Mouse (Mus musculus): Measurements from ENCODE around the gene Gm42372. TPM values are rescaled to one million over a fixed set of nuclear protein-coding genes. Genes with fewer than 3 reads are reported as not detected.
A peak's percentile ranks its signal among the peaks of the same experiment; 100 is the strongest.

The Gm42372 gene
- total and polyA plus RNA-seq, 2 experiments: not detected

GRCm38 (mm10) chr7:17019426-17020166, 36.7 kb downstream of the Gm42372 start:
- peaks cover 23% of the 10 kb centered on the region for H3K4me1 ChIP-seq (ENCODE audit: control insufficient read depth, insufficient read depth, low read length)
- H3K27me3 ChIP-seq (ENCODE audit: control insufficient read depth, insufficient read depth, low read length): no peaks in the 10 kb centered on the region
- 80% methylated on average over 7 of the region's 7 CpGs for WGBS
- TF ChIP-seq CTCF (IDR thresholded peaks at IDR 0.05; ENCODE audit: low read depth, low read length) (no peak), POLR2A (IDR thresholded peaks at IDR 0.05; ENCODE audit: extremely low read depth, insufficient read depth, low read length) (no peak)
- H3K4me3 ChIP-seq (ENCODE audit: insufficient read depth, low read depth, low read length): no peak overlapping the region
- no peak overlapping the region for H3K27ac ChIP-seq (replicated peaks; ENCODE audit: insufficient read depth, low read depth, low read length)
- H3K79me2 ChIP-seq (ENCODE audit: control insufficient read depth, insufficient read depth, low read length): peaks cover 45% of the 10 kb centered on the region
- H3K36me3 ChIP-seq (ENCODE audit: control insufficient read depth, insufficient read depth, low read length): peaks cover 8% of the 10 kb centered on the region; the same call in 1 of the 2 replicates
- no peak overlapping the region for H3K9ac ChIP-seq (ENCODE audit: low read depth, low read length)
- DNase-seq (ENCODE audit: extremely low read depth, low read depth, low spot score): no peak

- 0 out of 2 replicates have a peak, but pooled peaks cover 1% of the 10 kb centered on the region for H3K36me3 ChIP-seq (ENCODE audit: control insufficient read depth, insufficient read depth, low read length)
- peaks cover 53% of the 10 kb centered on the region for H3K79me2 ChIP-seq (ENCODE audit: control insufficient read depth, insufficient read depth, low read length)
- TF ChIP-seq CTCF (IDR thresholded peaks at IDR 0.05; ENCODE audit: low read depth, low read length) (no peak), POLR2A (IDR thresholded peaks at IDR 0.05; ENCODE audit: extremely low read depth, insufficient read depth, low read length) (no peak)
- H3K4me3 ChIP-seq (ENCODE audit: insufficient read depth, low read depth, low read length): no peak overlapping the region
- WGBS: 97% methylated on average over 15 of the region's 15 CpGs
- H3K27ac ChIP-seq (replicated peaks; ENCODE audit: insufficient read depth, low read depth, low read length): no peak overlapping the region
- H3K9ac ChIP-seq (ENCODE audit: low read depth, low read length): no peak overlapping the region
- no peaks in the 10 kb centered on the region for H3K27me3 ChIP-seq (ENCODE audit: control insufficient read depth, insufficient read depth, low read length)
- peaks cover 37% of the 10 kb centered on the region for H3K4me1 ChIP-seq (ENCODE audit: control insufficient read depth, insufficient read depth, low read length)
- DNase-seq (ENCODE audit: extremely low read depth, low read depth, low spot score): no peak
Measured at GRCm38 (mm10) chr7:17022176-17022575, 39.3 kb downstream of the Gm42372 start.

- peak; percentile 42 for DNase-seq (ENCODE audit: extremely low read depth, low read depth, low spot score)
- Histone ChIP-seq H3K36me3 (ENCODE audit: control insufficient read depth, insufficient read depth, low read length) (0 out of 2 replicates have a peak, but pooled peaks cover 1% of the 10 kb centered on the region), H3K27ac (replicated peaks; ENCODE audit: insufficient read depth, low read depth, low read length) (peak overlapping the region; percentile 53; the same call in 1 of the 2 replicates), H3K79me2 (ENCODE audit: control insufficient read depth, insufficient read depth, low read length) (peaks cover 56% of the 10 kb centered on the region), H3K27me3 (ENCODE audit: control insufficient read depth, insufficient read depth, low read length) (no peaks in the 10 kb centered on the region), H3K4me1 (ENCODE audit: control insufficient read depth, insufficient read depth, low read length) (peaks cover 29% of the 10 kb centered on the region), H3K9ac (ENCODE audit: low read depth, low read length) (no peak overlapping the region), H3K4me3 (ENCODE audit: insufficient read depth, low read depth, low read length) (no peak overlapping the region)
- no peak for TF ChIP-seq CTCF (IDR thresholded peaks at IDR 0.05; ENCODE audit: low read depth, low read length)
- TF ChIP-seq POLR2A (IDR thresholded peaks at IDR 0.05; ENCODE audit: extremely low read depth, insufficient read depth, low read length): no peak
- 17% methylated on average over 4 of the region's 4 CpGs for WGBS
Measured at GRCm38 (mm10) chr7:17023701-17024100, 40.8 kb downstream of the Gm42372 start.

GRCm38 (mm10) chr7:17024141-17024540, 41.3 kb downstream of the Gm42372 start:
- H3K36me3 ChIP-seq (ENCODE audit: control insufficient read depth, insufficient read depth, low read length): 0 out of 2 replicates have a peak, but pooled peaks cover 1% of the 10 kb centered on the region
- 66% methylated on average over 6 of the region's 6 CpGs for WGBS
- peak overlapping the region; percentile 37 for H3K9ac ChIP-seq (ENCODE audit: low read depth, low read length)
- peaks cover 29% of the 10 kb centered on the region for H3K4me1 ChIP-seq (ENCODE audit: control insufficient read depth, insufficient read depth, low read length)
- peaks cover 56% of the 10 kb centered on the region for H3K79me2 ChIP-seq (ENCODE audit: control insufficient read depth, insufficient read depth, low read length)
- peak; percentile 29 for DNase-seq (ENCODE audit: extremely low read depth, low read depth, low spot score)
- no peak overlapping the region for H3K4me3 ChIP-seq (ENCODE audit: insufficient read depth, low read depth, low read length)
- H3K27ac ChIP-seq (replicated peaks; ENCODE audit: insufficient read depth, low read depth, low read length): peak overlapping the region; percentile 53
- TF ChIP-seq POLR2A (IDR thresholded peaks at IDR 0.05; ENCODE audit: extremely low read depth, insufficient read depth, low read length) (no peak), CTCF (IDR thresholded peaks at IDR 0.05; ENCODE audit: low read depth, low read length) (no peak)
- H3K27me3 ChIP-seq (ENCODE audit: control insufficient read depth, insufficient read depth, low read length): no peaks in the 10 kb centered on the region

GRCm38 (mm10) chr7:17024814-17025504, 42.1 kb downstream of the Gm42372 start:
- no peaks in the 10 kb centered on the region for H3K27me3 ChIP-seq (ENCODE audit: control insufficient read depth, insufficient read depth, low read length)
- DNase-seq (ENCODE audit: extremely low read depth, low read depth, low spot score): no peak
- H3K9ac ChIP-seq (ENCODE audit: low read depth, low read length): peak overlapping the region; percentile 37; the same call in 1 of the 2 replicates
- H3K27ac ChIP-seq (replicated peaks; ENCODE audit: insufficient read depth, low read depth, low read length): peak overlapping the region; percentile 53
- H3K4me3 ChIP-seq (ENCODE audit: insufficient read depth, low read depth, low read length): no peak overlapping the region
- H3K79me2 ChIP-seq (ENCODE audit: control insufficient read depth, insufficient read depth, low read length): peaks cover 56% of the 10 kb centered on the region
- peaks cover 29% of the 10 kb centered on the region for H3K4me1 ChIP-seq (ENCODE audit: control insufficient read depth, insufficient read depth, low read length)
- WGBS: 70% methylated on average over 10 of the region's 10 CpGs
- TF ChIP-seq POLR2A (IDR thresholded peaks at IDR 0.05; ENCODE audit: extremely low read depth, insufficient read depth, low read length) (no peak), CTCF (IDR thresholded peaks at IDR 0.05; ENCODE audit: low read depth, low read length) (no peak)
- H3K36me3 ChIP-seq (ENCODE audit: control insufficient read depth, insufficient read depth, low read length): 0 out of 2 replicates have a peak, but pooled peaks cover 1% of the 10 kb centered on the region
